Mouse (Mus musculus): Measurements from ENCODE around the gene Oasl1.

DNA sequence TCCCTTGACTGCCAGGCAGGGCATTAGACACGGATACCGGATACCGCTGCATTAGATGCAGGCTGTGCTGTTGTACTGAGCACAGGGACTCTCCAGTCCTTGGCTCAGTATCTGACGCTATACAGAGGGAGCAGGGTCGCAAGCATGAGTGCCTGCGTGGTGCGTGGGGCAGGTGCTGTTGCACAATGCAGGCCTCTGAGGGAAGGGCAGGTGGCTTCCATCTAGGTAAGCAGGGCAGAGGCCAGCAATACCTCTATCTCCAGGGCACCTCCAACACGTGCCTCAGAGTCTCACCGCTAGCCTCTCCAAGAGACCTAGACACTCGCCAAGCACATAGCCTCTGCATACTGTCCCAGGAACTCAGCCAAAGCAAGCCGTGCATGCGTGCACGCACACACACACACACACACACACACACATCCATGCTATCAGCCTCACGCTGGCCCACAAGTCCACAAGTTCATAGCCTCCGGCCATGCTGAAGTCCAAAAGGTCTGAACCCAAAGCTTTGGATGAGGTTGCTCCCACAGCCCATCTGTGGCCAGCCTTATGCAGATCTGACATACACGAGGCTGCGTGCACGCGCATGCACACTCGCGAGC is 28.3 kb downstream of the Oasl1 start:
- TF ChIP-seq CTCF (IDR thresholded peaks at IDR 0.05; ENCODE audit: low read depth, low read length) (no peak), POLR2A (IDR thresholded peaks at IDR 0.05; ENCODE audit: extremely low read depth, insufficient read depth, low read length) (no peak)

All from liver, adult 2 months (tissue).